Mouse (Mus musculus): ENCODE data around the gene Six4. TPM values are rescaled to one million over a fixed set of nuclear protein-coding genes. Genes with fewer than 3 reads are reported as not detected.
"Not testable (repeated sequence)": the region's sequence is repeated elsewhere in the genome, so short reads cannot be mapped to it uniquely, and the experiment has no call there.

Gene Six4
- total RNA-seq (2021), result 10 to 100 TPM; 12.3 to 13.2 TPM
- long read RNA-seq, experiment 1, full-length matches to known transcripts, result 2 of 6 reads
- long read RNA-seq, experiment 1, partial matches to known transcripts, result 0 of 6 reads
- long read RNA-seq, experiment 1, other reads (novel, unspliced or antisense), result 4 of 6 reads
- long read RNA-seq, experiment 2, full-length matches to known transcripts, result 1 of 2 reads
- long read RNA-seq, experiment 2, partial matches to known transcripts, result 0 of 2 reads
- long read RNA-seq, experiment 2, other reads (novel, unspliced or antisense), result 1 of 2 reads

DNA sequence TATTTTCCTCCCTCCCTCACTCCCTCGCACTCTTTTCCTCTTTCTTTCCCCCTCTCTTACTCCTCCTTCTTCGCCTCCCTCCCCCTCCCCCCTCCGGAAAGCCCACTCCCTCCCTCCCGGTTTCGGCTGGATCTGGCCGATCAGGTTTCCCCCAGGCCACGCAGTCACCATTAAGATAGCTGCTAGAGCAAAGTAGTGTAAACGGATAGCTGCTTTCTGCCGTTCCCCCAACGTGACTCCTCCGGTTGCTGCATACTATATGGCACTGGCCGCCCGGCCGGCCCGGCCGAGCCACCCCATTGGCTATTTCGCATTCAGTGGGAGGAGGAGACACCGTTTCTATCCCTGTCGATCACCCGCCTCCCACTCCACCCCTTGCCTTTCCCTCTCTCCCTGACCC is at the start of gene Six4:
Gene Six4 (minus strand): TSS at position 261 of the 400 bp plus-strand sequence.
- peak; percentile 88 for DNase-seq

DNA sequence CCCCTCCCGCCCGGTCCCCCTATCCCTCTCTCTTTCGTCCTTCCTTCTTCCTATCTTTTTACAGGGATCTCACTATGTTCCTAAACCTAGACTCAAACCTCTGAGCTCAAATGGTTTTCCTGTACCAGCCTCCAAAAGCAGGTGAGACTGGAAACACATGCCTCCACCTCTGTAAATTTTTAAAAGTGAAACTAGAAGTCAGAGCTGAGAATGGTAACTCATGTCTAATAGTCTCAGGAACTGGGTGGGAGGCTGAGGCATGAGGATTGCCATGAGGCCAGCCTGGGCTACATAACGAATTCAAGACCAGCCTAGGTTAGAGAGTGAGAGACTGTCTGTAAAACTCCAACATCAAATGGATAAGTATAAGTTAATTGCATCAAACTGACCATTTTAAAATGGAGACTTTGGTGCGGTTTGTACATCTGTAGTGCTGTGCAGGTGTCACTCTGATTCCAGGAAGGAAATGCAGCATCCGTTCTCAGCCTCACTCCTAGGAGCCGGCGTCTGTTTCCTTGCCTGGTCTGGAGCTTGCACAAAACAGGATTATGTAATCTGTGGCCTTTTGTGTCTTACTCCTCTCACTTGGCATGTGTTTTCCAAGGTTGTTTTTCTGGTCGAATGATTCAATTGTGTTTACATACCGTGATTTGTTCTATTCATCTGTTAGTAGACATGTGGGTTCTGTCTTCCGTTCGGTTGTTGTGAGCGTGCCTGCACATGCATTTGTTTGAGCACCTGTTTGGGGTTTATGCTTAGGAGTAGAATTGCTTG is 49.3 kb upstream of the Six4 start:
- peak; percentile 17 for DNase-seq

DNA sequence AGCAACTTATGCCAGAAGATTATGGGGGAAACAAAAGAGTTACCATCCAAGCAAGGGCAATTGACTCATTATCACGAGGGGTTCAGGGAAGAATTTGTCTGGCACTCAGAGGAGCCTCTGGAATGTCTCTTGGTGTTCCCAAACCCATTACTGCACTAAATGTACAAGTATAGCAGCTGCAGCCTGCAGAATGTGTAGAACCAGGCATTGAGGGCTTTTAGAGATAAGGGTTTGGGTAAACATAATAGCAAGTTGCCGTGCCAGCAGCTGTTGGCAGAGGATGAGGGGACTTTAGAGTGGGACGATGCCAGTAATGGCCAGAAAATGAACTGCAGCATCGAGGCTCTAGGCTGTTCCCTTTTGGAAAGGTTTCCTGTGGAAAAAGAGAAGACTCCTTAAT is 47.1 kb upstream of the Six4 start:
- no peak for DNase-seq

DNA sequence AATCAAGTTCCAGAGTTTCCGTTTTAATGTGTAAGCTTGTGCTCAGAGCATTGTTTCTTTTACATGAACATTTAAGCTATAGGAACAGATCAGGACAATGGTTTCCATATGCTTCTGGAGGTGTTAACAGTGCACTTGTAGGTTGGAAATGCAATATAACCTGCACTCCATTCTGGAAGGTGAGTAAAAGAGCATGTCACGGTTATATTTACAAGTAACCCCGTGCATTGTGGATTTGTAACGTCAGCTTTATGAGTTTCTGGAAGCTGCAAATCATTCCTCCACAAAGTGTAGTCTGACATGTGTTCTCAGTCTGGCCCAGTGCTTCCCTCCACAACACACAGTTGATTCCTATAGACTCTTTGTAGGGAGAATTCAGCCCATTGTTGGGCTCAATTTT is 40.9 kb upstream of the Six4 start:
- DNase-seq, result no peak

DNA sequence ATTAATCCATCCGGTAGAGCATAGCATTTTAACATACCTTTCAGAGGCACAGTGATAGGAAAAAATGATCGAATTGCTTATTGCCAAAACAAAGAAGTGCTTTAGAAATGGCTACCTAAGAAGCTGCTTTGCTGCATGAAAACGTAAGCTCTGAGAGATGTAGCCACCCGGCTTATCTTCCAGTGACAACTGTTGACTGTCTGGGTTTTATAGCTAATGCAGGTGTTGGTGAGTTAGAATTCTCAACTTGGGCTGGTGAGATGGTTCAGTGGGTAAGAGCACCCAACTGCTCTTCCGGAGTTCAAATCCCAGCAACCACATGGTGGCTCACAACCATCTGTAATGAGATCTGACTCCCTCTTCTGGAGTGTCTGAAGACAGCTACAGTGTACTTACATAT is 37.8 kb upstream of the Six4 start:
- not testable (repeated sequence) for DNase-seq

DNA sequence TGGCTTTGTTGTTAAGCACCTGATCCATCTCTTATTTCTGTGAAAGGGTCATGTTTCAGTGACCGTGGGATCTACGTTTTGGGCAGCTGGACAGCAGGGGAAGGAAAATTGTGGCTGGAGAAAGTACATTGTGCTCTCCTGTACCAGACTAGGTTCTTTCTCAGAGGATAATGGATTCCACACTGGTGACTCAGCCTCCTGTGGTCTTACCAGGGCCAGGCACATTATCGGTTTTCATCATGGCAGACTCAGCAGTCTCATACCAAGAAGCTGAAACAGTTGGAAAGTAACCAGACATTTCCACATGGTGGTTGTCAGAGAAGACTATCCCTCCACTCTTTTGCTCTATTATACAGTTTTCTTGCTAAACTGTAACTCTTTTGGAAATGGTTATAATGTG is 34.0 kb upstream of the Six4 start:
- DNase-seq, result peak; percentile 34

DNA sequence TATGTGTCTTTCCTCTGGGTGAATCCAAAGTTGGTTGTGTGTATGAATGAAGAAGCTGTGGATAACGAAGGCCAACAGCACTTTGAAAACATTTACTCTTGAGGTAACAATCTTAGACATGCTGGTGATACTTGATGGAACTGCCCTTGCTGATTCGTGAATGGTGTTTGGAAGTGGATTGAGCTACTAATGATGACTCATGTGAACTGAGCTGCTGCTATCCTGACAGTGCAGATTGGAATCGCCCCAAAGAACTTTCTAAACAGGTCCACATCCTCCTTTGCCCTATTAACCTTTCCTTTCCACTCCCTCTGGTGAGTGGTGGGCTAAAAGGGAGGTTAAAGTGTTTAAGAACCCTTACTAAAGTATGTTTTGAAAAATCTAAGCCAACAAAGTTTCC is 27.5 kb upstream of the Six4 start:
- DNase-seq, result no peak

DNA sequence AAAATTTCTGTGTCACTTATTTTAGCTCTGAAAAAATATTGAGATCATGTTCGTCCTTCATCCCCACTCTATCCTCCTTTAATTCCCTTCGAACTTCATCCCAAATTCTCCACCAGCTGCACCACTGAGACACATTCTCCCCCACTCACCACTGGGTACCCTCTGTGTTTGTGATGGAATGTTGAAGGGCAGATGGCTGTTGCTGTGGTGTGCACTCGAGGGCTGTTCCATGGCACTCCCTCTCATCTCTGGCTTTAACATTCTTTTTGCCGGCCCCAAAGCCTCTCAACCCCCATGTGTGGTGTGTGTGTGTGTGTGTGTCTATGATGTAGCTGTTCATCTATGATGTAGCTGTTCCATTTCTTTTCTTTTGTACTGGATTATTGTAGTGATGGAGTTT is 12.0 kb upstream of the Six4 start:
- no peak for DNase-seq

DNA sequence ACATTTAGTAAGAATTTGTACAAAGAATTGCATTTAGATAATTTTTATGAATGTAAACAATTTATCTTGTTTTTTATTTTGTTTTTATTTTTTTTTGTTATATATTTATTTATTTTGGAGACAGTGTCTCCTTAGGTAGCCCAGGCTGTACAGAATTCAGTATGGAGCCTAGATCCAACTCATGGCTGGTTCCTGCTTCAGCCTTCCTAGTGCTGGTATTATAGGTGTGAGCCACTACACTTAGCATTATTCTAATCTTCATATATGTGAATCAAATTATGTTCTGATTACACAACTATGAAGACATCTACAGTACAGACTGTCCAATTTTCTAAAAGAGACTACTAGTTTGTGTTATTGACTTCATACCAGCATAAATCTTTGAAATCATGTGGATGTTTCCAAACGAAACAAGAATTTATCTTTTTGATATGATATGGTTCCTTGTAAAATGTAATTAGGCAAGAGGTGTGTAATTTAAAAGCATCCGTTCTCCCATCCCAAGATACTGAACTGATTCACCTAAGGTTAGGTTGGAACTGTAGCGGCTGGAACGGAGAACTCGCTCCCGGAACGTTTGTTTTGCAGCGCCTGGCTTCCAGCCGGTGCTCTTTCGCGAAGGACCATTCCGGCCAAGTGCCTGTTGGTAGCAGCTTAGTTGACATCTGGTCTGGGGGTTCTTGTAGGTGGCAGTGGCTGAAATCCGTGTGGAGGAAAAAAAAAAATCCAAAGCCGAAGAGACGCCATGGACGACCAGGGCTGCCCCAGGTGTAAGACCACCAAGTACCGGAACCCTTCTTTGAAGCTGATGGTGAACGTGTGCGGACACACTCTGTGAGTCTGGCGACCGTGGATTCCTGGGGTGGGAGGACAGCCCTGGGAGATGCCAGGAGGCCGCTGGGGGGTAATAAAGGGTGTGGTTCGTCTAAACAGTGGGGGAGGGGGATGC is 10.1 kb upstream of the Six4 start, which contains the start of gene Mnat1:
Gene Mnat1 (plus strand): TSS at position 625 of the 949 bp plus-strand sequence.
- DNase-seq, result peak; percentile 71

DNA sequence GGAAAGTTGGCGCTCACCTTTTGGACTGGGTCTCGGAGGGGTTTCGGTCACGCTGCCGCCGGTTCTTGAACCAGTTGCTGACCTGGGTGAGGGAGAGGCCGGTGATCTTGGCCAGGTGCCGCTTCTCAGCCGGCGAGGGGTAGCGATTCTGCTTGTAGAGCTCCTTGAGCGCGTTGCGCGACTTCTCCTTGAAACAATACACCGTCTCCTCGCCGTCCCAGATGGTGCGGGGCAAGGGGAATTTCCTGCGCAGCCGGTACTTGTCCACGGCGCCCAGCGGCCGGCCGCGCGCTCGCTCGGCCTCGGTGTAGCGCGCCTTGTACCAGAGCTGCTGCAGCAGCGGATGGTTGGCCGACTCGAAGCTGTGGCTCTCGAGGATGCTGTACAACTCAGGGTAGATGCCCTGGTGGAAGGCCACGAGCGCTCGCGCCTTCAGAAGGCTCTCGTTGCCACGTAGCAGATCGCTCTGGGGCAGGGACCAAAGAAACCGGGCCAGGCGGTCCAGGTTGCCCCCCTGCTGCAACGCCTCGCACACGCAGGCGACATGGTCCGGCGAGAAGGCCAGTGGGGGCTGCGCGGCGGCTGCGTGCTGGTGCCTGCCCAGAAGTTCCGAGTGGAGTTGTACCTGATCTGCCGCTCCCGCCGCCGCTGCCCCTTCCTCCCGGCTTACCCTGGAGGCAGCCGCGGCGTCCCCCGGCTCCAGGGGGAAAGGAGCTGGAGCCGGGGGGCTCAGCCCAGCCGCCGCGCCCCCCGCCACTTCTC is 749 bp downstream of the Six4 start:
- peak; percentile 39 for DNase-seq

DNA sequence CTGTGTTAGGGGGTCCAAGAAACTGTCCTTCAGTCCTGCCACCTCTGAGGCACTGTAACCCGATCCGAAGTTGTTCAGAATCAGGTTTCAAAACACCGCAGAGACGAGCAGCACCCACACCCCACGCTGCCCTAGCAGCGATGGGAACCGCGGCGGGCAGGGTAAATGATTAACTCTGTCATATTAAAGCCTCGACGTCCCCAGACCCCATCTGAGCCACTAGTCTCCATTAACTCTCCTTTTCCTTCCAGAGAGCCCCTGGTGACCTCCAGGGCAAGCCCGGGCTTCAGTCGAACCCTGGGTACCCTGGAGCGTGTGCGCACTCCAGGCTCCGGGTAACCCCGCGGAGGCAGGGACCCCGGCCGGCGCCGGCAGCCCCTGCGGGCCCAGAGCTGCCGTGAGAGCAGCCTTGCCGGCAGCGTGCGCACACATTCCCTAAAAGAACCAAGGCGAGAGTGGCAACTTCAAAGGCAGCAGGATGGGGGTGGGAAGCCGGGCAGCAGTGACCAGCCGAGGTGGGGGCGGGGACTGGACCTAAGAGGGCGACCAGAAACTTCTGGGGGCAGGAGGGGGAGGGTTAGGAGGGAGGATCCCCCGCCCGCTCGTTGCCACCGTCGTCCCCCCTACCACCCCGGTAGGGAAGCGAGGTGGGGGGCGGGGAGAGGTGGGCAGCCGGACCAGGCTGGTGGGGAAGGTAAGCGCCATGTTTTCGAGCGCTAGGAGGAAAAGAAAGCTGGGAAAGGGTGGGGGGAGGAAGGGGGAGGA is 1.5 kb downstream of the Six4 start:
- peak; percentile 46 for DNase-seq

DNA sequence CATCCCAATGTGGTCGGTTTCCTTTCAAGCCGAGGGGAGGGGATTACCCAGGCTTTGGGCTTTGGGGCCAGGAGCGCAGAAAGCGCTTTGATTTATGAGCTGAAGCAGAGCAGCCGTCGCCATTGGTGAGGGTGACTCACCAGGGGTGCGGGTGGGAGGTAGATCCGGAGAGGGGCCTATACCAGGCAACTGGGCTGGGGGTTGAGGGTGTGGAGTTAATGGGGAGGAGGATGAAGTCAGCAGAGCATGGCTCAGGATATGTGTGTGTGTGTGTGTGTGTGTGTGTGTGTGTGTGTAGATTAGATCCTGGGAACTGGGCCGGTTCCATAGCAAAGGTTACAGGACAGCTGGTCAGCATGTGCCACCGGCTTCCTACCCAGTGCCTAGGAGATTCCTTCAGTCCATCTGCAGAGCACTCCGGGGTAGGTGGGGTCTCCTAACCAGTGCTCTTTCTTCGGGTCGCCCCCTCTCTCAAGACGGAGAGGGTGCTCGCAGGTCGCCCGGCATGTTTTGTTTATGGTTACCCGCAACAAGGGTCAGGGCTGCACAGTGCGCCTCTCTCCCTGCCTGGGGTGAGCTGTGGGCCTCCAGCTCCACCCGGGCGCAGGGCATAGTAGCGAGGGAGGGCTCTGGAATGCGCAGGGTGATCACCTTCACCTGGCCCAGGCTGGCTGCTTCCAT is 2.7 kb downstream of the Six4 start:
- peak; percentile 15 for DNase-seq

DNA sequence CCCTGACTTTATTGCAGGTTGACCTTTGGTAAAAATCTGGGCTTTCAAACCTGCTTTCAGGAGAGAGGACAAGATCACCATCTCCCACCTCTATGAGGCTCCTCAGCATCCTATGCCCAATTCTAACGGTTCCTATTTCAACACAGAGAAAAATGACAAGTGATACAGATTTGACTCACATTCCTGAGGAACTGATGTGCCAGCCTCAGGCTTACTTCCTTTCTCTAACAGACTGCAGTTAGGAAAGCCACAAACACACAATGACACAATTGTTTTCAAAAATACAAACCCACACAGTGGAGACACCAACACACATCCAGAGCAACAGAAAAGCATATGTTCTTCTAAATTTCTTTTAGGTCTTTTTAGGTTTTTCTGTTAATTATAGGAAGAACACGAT is 5.4 kb downstream of the Six4 start:
- DNase-seq, result no peak

DNA sequence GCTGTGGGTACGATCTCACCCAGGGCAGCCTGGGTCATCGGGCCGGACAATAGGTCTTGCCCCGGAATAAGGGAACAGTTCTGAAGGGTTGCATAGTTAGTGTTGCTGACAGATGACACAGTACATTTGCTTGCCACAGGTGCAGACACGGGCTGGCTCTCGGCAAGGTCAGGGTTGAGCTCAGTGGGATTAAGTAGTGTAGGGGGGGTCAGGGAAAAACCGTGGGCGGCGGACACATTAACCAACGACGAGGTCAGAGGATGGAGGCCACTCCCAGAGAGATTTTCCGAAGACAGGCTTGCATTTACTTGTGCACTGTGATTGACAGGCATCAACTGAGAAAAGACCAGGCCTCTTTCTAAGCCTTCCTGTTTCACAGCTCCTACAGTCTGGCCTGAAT is 9.5 kb downstream of the Six4 start:
- no peak for DNase-seq

DNA sequence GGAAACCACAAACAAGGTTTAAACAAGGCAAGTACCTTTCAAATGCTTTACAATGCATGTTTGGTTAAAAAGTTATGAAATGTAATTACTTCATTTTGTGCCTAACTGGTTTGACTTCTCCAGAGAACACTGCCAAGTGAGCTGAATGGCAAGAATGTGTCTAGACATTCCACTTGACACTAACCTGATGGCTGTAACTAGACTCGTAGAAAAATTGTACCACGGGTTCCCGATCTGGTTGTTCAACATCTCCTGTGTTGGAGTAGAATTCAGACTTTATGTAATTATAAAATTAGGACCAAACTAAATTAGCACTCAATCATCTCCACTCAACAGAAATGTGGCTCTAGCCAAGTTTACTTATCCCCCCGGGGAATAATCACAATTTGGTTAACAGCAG is 14.7 kb downstream of the Six4 start:
- DNase-seq, result no peak

DNA sequence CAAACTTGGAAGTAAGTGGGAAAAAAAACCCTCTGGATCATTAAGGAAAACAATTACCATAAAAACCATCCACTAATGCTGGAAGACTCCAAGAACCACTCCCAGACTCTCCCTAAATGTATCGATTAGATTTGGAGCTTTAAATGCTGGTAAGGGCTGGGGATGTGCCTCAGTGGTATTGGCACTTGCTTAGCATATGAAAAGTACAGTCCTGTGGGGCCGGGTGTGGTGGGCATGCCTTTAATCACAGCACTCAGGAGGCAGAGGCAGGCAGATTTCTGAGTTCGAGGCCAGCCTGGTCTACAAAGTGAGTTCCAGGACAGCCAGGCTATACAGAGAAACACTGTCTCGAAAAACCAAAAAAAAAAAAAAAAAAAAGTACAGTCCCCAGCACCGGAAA is 17.1 kb downstream of the Six4 start:
- DNase-seq, result not testable (repeated sequence)

DNA sequence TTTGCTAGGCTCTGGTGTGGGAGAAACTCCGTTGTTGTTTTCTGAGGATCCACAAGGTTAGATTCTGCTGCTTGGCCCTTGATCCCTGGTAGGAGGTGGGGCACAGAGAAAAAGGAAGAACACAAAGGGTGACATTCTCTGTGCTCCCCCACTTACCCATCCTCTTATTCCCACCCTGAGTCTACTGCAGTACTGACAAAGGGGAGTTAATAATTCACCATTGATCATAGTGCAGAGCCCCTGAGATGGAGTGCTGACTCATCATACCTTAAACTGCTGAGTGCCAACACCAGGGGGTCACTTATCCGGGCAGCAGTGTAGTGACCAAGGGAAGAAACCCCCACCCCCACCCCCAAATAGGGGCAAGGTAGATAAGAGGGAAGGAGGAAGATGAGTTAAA is 18.7 kb downstream of the Six4 start:
- DNase-seq, result no peak

DNA sequence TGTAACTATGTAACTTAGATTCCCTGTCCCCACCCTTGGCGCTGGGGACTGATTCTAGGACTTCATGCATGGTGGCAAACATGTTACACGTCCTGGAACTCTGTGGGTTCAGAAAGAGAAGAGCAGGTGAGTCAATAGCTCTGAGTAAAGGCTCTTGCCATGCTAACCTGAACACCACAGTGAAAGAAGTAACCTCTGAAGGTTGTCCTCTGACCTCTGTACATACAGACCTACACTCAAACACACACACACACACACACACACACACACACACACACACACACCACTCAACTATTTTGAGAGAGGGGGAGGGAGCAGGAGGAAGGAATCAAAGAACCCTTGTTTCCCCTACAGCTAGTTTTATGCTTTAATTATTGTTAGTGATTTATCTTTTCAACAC is 19.1 kb downstream of the Six4 start:
- no peak for DNase-seq

DNA sequence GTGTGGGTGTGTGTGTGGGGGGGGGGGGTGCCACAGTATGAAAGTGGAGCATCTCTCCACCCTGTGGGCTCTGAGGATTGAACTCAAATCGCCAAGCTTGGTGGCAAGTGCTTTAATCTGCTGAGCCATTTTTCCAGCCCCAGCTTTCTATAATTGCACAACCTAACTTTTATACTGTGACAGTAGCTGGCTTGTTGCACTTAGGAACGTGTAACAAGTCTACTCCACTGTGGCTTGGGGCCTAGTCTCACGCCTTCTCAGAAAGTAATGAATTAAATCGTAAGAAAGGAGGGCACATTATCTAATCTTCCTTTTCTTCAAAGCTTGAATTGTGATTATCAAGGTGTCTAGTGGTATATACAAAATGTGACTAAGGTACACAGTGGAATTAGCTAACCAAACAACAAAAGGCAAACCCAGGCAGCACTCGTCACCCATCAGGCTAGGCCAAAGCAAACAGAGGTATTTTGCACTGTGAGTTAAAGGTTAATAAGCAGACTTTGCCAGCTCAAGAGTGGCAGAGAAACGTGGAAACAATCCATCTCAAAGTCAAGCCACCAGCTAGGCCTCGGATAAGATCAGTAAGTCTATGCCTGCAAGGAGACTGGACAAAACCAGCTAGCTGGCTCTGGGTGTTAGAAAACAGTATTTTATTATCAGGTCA is 22.5 kb downstream of the Six4 start:
- no peak for DNase-seq

DNA sequence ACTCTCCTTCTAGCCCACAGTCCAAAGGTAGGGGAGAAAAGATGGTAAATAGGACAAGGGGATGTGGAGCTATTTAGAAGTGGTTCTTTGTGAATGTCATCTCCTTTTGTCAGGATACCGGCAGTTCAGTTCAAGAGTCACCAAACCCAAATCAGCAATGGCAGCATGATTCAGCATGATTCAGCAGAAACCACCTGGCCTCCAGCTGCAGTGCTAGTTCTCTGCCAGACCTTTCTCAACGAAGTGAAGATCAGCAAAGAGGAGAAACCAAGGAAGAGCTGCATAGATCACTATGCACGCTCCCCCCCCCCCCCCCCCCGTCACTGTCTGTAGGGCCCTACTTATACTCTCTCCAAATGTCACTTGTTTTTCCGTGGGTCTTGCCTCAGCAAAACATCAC is 24.3 kb downstream of the Six4 start:
- no peak for DNase-seq
